Mouse (Mus musculus): ENCODE results near the gene Zbtb20.

The Zbtb20 gene

GRCm38 (mm10) chr16:43221313-43221712, 345.6 kb downstream of the Zbtb20 start:
- no peak for DNase-seq

GRCm38 (mm10) chr16:43230253-43230652, 354.6 kb downstream of the Zbtb20 start:
- DNase-seq, result no peak

- DNase-seq, result no peak
These were observed 358.6 kb downstream of the Zbtb20 start for GRCm38 (mm10) chr16:43234249-43234648.

- no peak for DNase-seq
These were observed 359.6 kb downstream of the Zbtb20 start for GRCm38 (mm10) chr16:43235317-43235716.

- no peak for DNase-seq
These were observed 360.1 kb downstream of the Zbtb20 start for GRCm38 (mm10) chr16:43235721-43236159.

- no peak for DNase-seq
These were observed 361.9 kb downstream of the Zbtb20 start for GRCm38 (mm10) chr16:43237551-43237950.

- no peak for DNase-seq
These were observed 371.3 kb downstream of the Zbtb20 start for GRCm38 (mm10) chr16:43247026-43247425.

GRCm38 (mm10) chr16:43253077-43253476, 377.4 kb downstream of the Zbtb20 start:
- DNase-seq, result peak; percentile 9

- no peak for DNase-seq
These were observed 378.1 kb downstream of the Zbtb20 start for GRCm38 (mm10) chr16:43253746-43254145.

- no peak for DNase-seq
These were observed 380.7 kb downstream of the Zbtb20 start for GRCm38 (mm10) chr16:43256191-43256899.

- DNase-seq, result no peak
These were observed 381.2 kb downstream of the Zbtb20 start for GRCm38 (mm10) chr16:43256900-43257281.

- no peak for DNase-seq
These were observed 383.8 kb downstream of the Zbtb20 start for GRCm38 (mm10) chr16:43259466-43259865.

GRCm38 (mm10) chr16:43260862-43261261, 385.2 kb downstream of the Zbtb20 start:
- DNase-seq, result no peak

- DNase-seq, result no peak
These were observed 398.4 kb downstream of the Zbtb20 start for GRCm38 (mm10) chr16:43274057-43274595.

GRCm38 (mm10) chr16:43276764-43277163, 401.1 kb downstream of the Zbtb20 start:
- no peak for DNase-seq

- no peak for DNase-seq
These were observed 410.6 kb downstream of the Zbtb20 start for GRCm38 (mm10) chr16:43286319-43286718.

GRCm38 (mm10) chr16:43286783-43287383, 411.2 kb downstream of the Zbtb20 start:
- no peak for DNase-seq

GRCm38 (mm10) chr16:43291423-43291822, 415.7 kb downstream of the Zbtb20 start:
- DNase-seq, result no peak

GRCm38 (mm10) chr16:43297953-43298596, 422.4 kb downstream of the Zbtb20 start:
- peak; percentile 19 for DNase-seq

- DNase-seq, result no peak
These were observed 424.7 kb downstream of the Zbtb20 start for GRCm38 (mm10) chr16:43300420-43300819.

- no peak for DNase-seq
These were observed 426.5 kb downstream of the Zbtb20 start for GRCm38 (mm10) chr16:43302171-43302570.

- DNase-seq, result peak; percentile 65
These were observed 427.8 kb downstream of the Zbtb20 start for GRCm38 (mm10) chr16:43303245-43304197.

Measured in right cerebral cortex, adult 18-20 months (tissue).